Mouse (Mus musculus): ENCODE measurements around the gene Cltc. TPM values are rescaled to one million over a fixed set of nuclear protein-coding genes. Genes with fewer than 3 reads are reported as not detected.

Cltc gene
- polyA plus RNA-seq, 1 experiment: 86.1 TPM

- H3K4me3 ChIP-seq: peak within 1 kb of the TSS; percentile 95
- TF ChIP-seq E2F4 (IDR thresholded peaks at IDR 0.05; ENCODE audit: insufficient read depth) (peak; percentile 60), USF1 (IDR thresholded peaks at IDR 0.05; ENCODE audit: low read depth) (no peak), MYOD1 (IDR thresholded peaks at IDR 0.05; ENCODE audit: control insufficient read depth in 1 of 3, insufficient read length in 2 of 3, low read depth in 2 of 3) (peak in 1 of 3 experiments; percentile 45), POLR2A (IDR thresholded peaks at IDR 0.05; ENCODE audit: insufficient read length, low read depth) (peak; percentile 59), TCF12 (IDR thresholded peaks at IDR 0.05; ENCODE audit: insufficient read depth, poor library complexity, severe bottlenecking) (no peak), TCF3 (IDR thresholded peaks at IDR 0.05; ENCODE audit: insufficient read length, low read depth) (no peak), CEBPB (IDR thresholded peaks at IDR 0.05; ENCODE audit: insufficient read depth, poor library complexity, severe bottlenecking) (no peak), POLR2AphosphoS2 (IDR thresholded peaks at IDR 0.05; ENCODE audit: insufficient read length, low read depth) (peak; percentile 68), MAX (IDR thresholded peaks at IDR 0.05; ENCODE audit: low read depth) (peak; percentile 48)
- H3K79me2 ChIP-seq (ENCODE audit: control insufficient read depth, insufficient read depth): peaks cover 95% of the 10 kb centered on the region
- peak within 1 kb of the TSS; percentile 94 for H3K4me2 ChIP-seq (ENCODE audit: low read depth)
- H3K36me3 ChIP-seq (ENCODE audit: control insufficient read depth, insufficient read depth): peaks cover 23% of the 10 kb centered on the region
- no peaks in the 10 kb centered on the region for H3K27me3 ChIP-seq (ENCODE audit: control insufficient read depth, insufficient read depth, insufficient read length)
- H3ac ChIP-seq (ENCODE audit: control insufficient read depth, insufficient read length): peak within 1 kb of the TSS; percentile 51
These were observed 73.8 kb downstream of the Cltc start, which contains the start of the genes Vmp1 and Ptrh2 for GRCm38 (mm10) chr11:86683395-86684125. Gene Vmp1, minus strand, starts transcription at chr11:86683836. Gene Ptrh2, plus strand, starts transcription at chr11:86683985.

GRCm38 (mm10) chr11:86682861-86683260, 74.5 kb downstream of the Cltc start:
- TF ChIP-seq E2F4 (IDR thresholded peaks at IDR 0.05; ENCODE audit: insufficient read depth) (no peak), POLR2AphosphoS2 (IDR thresholded peaks at IDR 0.05; ENCODE audit: insufficient read length, low read depth) (no peak), SRF (IDR thresholded peaks at IDR 0.05; ENCODE audit: control insufficient read depth, insufficient read length, low read depth) (no peak), MAX (IDR thresholded peaks at IDR 0.05; ENCODE audit: low read depth) (no peak), TCF12 (IDR thresholded peaks at IDR 0.05; ENCODE audit: insufficient read depth, poor library complexity, severe bottlenecking) (no peak), POLR2A (IDR thresholded peaks at IDR 0.05; ENCODE audit: insufficient read length, low read depth) (no peak), TCF3 (IDR thresholded peaks at IDR 0.05; ENCODE audit: insufficient read length, low read depth) (no peak), USF1 (IDR thresholded peaks at IDR 0.05; ENCODE audit: low read depth) (no peak), REST (IDR thresholded peaks at IDR 0.05; ENCODE audit: insufficient read depth, insufficient read length) (no peak), MYOG (IDR thresholded peaks at IDR 0.05; ENCODE audit: control insufficient read depth in 1 of 3, insufficient read depth in 1 of 3, insufficient read length in 2 of 3, low read depth in 2 of 3) (no peak), MYOD1 (IDR thresholded peaks at IDR 0.05; ENCODE audit: control insufficient read depth in 1 of 3, insufficient read length in 2 of 3, low read depth in 2 of 3) (no peak), CEBPB (IDR thresholded peaks at IDR 0.05; ENCODE audit: insufficient read depth, poor library complexity, severe bottlenecking) (no peak)
- H3K36me3 ChIP-seq (ENCODE audit: control insufficient read depth, insufficient read depth): peaks cover 20% of the 10 kb centered on the region
- H3K4me3 ChIP-seq: peak overlapping the region; percentile 95
- H3K27me3 ChIP-seq (ENCODE audit: control insufficient read depth, insufficient read depth, insufficient read length): no peaks in the 10 kb centered on the region
- H3ac ChIP-seq (ENCODE audit: control insufficient read depth, insufficient read length): peak overlapping the region; percentile 51
- peaks cover 92% of the 10 kb centered on the region for H3K79me2 ChIP-seq (ENCODE audit: control insufficient read depth, insufficient read depth)
- peak overlapping the region; percentile 68 for H3K4me2 ChIP-seq (ENCODE audit: low read depth)

- H3K4me3 ChIP-seq: no peak overlapping the region
- H3ac ChIP-seq (ENCODE audit: control insufficient read depth, insufficient read length): no peak overlapping the region
- H3K27me3 ChIP-seq (ENCODE audit: control insufficient read depth, insufficient read depth, insufficient read length): no peaks in the 10 kb centered on the region
These were observed 75.9 kb downstream of the Cltc start for GRCm38 (mm10) chr11:86681423-86681822.

GRCm38 (mm10) chr11:86680729-86681128, 76.6 kb downstream of the Cltc start:
- H3K36me3 ChIP-seq (ENCODE audit: control insufficient read depth, insufficient read depth): peaks cover 13% of the 10 kb centered on the region
- H3K79me2 ChIP-seq (ENCODE audit: control insufficient read depth, insufficient read depth): peaks cover 91% of the 10 kb centered on the region
- TF ChIP-seq MAX (IDR thresholded peaks at IDR 0.05; ENCODE audit: low read depth) (no peak), REST (IDR thresholded peaks at IDR 0.05; ENCODE audit: insufficient read depth, insufficient read length) (no peak)
- H3K4me2 ChIP-seq (ENCODE audit: low read depth): no peak overlapping the region
- H3ac ChIP-seq (ENCODE audit: control insufficient read depth, insufficient read length): no peak overlapping the region
- H3K27me3 ChIP-seq (ENCODE audit: control insufficient read depth, insufficient read depth, insufficient read length): no peaks in the 10 kb centered on the region
- H3K4me3 ChIP-seq: no peak overlapping the region

More at GRCm38 (mm10) chr11:86681423-86681822, 75.9 kb downstream of the Cltc start:
- H3K36me3 ChIP-seq (ENCODE audit: control insufficient read depth, insufficient read depth): peaks cover 17% of the 10 kb centered on the region
- TF ChIP-seq CEBPB (IDR thresholded peaks at IDR 0.05; ENCODE audit: insufficient read depth, poor library complexity, severe bottlenecking) (no peak), USF1 (IDR thresholded peaks at IDR 0.05; ENCODE audit: low read depth) (no peak), TCF12 (IDR thresholded peaks at IDR 0.05; ENCODE audit: insufficient read depth, poor library complexity, severe bottlenecking) (no peak), POLR2A (IDR thresholded peaks at IDR 0.05; ENCODE audit: insufficient read length, low read depth) (no peak), POLR2AphosphoS2 (IDR thresholded peaks at IDR 0.05; ENCODE audit: insufficient read length, low read depth) (no peak), MYOD1 (IDR thresholded peaks at IDR 0.05; ENCODE audit: control insufficient read depth in 1 of 3, insufficient read length in 2 of 3, low read depth in 2 of 3) (no peak), REST (IDR thresholded peaks at IDR 0.05; ENCODE audit: insufficient read depth, insufficient read length) (no peak), TCF3 (IDR thresholded peaks at IDR 0.05; ENCODE audit: insufficient read length, low read depth) (no peak), E2F4 (IDR thresholded peaks at IDR 0.05; ENCODE audit: insufficient read depth) (no peak), MYOG (IDR thresholded peaks at IDR 0.05; ENCODE audit: control insufficient read depth in 1 of 3, insufficient read depth in 1 of 3, insufficient read length in 2 of 3, low read depth in 2 of 3) (no peak), MAX (IDR thresholded peaks at IDR 0.05; ENCODE audit: low read depth) (no peak), SRF (IDR thresholded peaks at IDR 0.05; ENCODE audit: control insufficient read depth, insufficient read length, low read depth) (no peak)
- H3K79me2 ChIP-seq (ENCODE audit: control insufficient read depth, insufficient read depth): peaks cover 91% of the 10 kb centered on the region
- peak overlapping the region; percentile 68 for H3K4me2 ChIP-seq (ENCODE audit: low read depth)

All from myocyte (in vitro differentiated cells).